Mouse (Mus musculus) liver, embryonic 15.5 days (tissue): ENCODE data around the gene Eef1a1. TPM values are rescaled to one million over a fixed set of nuclear protein-coding genes. Genes with fewer than 3 reads are reported as not detected.
A peak's percentile ranks its signal among the peaks of the same experiment; 100 is the strongest.

Experiments
- ATAC-seq: fragments of 200-750 bp; cut with Nextera tagmentation; 2 replicates; pipeline ENCODE4 v1.8.0; 2017; ENCODE audit warnings: moderate number of reproducible peaks, mild to moderate bottlenecking, moderate library complexity; ENCODE audit not compliant: insufficient read depth
- H3K27ac ChIP-seq: fragments of 300-500 bp; sonication (generic); replicated peaks from 2 replicates; pipeline ENCODE4 v1.5.1; 2015; ENCODE audit warnings: mild to moderate bottlenecking, inconsistent platforms
- H3K27me3 ChIP-seq: fragments of 300-500 bp; sonication (generic); 2 replicates; pipeline ENCODE4 v1.6.1; 2015; ENCODE audit warnings: mild to moderate bottlenecking, inconsistent platforms
- H3K36me3 ChIP-seq: fragments of 300-500 bp; sonication (generic); replicated peaks from 2 replicates; pipeline ENCODE4 v1.6.1; 2015; ENCODE audit warnings: moderate library complexity, mild to moderate bottlenecking, inconsistent platforms
- H3K4me1 ChIP-seq: fragments of 300-500 bp; sonication (generic); replicated peaks from 2 replicates; pipeline ENCODE4 v1.6.1; 2015; ENCODE audit warnings: inconsistent platforms
- H3K4me2 ChIP-seq: fragments of 300-500 bp; sonication (generic); 2 replicates; pipeline ENCODE4 v1.6.1; 2015; ENCODE audit warnings: moderate library complexity, mild to moderate bottlenecking, inconsistent platforms
- H3K4me3 ChIP-seq: fragments of 300-500 bp; sonication (generic); replicated peaks from 2 replicates; pipeline ENCODE4 v1.5.1; 2015; ENCODE audit warnings: mild to moderate bottlenecking, inconsistent platforms
- H3K9ac ChIP-seq: fragments of 300-500 bp; sonication (generic); 2 replicates; pipeline ENCODE4 v1.6.1; 2015; ENCODE audit warnings: moderate library complexity, mild to moderate bottlenecking, inconsistent platforms
- H3K9me3 ChIP-seq: fragments of 300-500 bp; sonication (generic); replicated peaks from 2 replicates; pipeline ENCODE4 v1.6.1; 2016; ENCODE audit warnings: inconsistent platforms
- WGBS: fragments of 180-500 bp; shearing (Covaris S2); methylation state at CpG from one replicate; pipeline ENCODE4 v1.1.7; 2015; ENCODE audit warnings: mixed read lengths; ENCODE audit not compliant: insufficient replicate concordance; 5-methylcytosine and 5-hydroxymethylcytosine counted together
- polyA plus RNA-seq: library from polyadenylated mRNA; unstranded; fragments of >200 nt; fragmentation: Nextera tagmentation; extraction: Ambion mirVana; gene quantifications from 2 replicates; pipeline ENCODE4 v1.2.1, GENCODE M21; 2015

The Eef1a1 gene
- polyA plus RNA-seq, 1 experiment from 2014 or later, result 2,036 TPM

GRCm38 (mm10) chr9:78506722-78507077 is 17.7 kb upstream of the Eef1a1 start:
- no peak for ATAC-seq
- Histone ChIP-seq H3K9ac (no peak overlapping the region), H3K4me1 (peaks cover 32% of the 10 kb centered on the region), H3K9me3 (no peaks in the 10 kb centered on the region), H3K36me3 (no peaks in the 10 kb centered on the region), H3K27me3 (peaks cover 7% of the 10 kb centered on the region), H3K27ac (peak overlapping the region; percentile 82), H3K4me3 (peak overlapping the region; percentile 24), H3K4me2 (peak overlapping the region; percentile 47)
- WGBS, result 56% methylated on average over 7 of the region's 7 CpGs

GRCm38 (mm10) chr9:78506002-78506721 is 17.2 kb upstream of the Eef1a1 start:
- peak; percentile 83 for ATAC-seq
- Histone ChIP-seq H3K9ac (no peak overlapping the region), H3K9me3 (no peaks in the 10 kb centered on the region), H3K4me2 (peak overlapping the region; percentile 47), H3K27me3 (peaks cover 7% of the 10 kb centered on the region), H3K36me3 (no peaks in the 10 kb centered on the region), H3K27ac (peak overlapping the region; percentile 82), H3K4me3 (peak overlapping the region; percentile 24), H3K4me1 (peaks cover 32% of the 10 kb centered on the region)
- 25% methylated on average over 11 of the region's 11 CpGs for WGBS

GRCm38 (mm10) chr9:78505223-78505622 is 16.3 kb upstream of the Eef1a1 start:
- Histone ChIP-seq H3K9ac (no peak overlapping the region), H3K27ac (no peak overlapping the region; the same call in 1 of the 2 replicates), H3K4me3 (no peak overlapping the region), H3K4me1 (peaks cover 32% of the 10 kb centered on the region), H3K36me3 (no peaks in the 10 kb centered on the region), H3K9me3 (no peaks in the 10 kb centered on the region), H3K4me2 (no peak overlapping the region), H3K27me3 (peaks cover 7% of the 10 kb centered on the region)
- 80% methylated on average over 6 of the region's 6 CpGs for WGBS
- ATAC-seq, result no peak

- Histone ChIP-seq H3K9ac (no peak overlapping the region), H3K4me3 (no peak overlapping the region), H3K36me3 (no peaks in the 10 kb centered on the region), H3K9me3 (no peaks in the 10 kb centered on the region), H3K4me2 (no peak overlapping the region), H3K27me3 (peaks cover 7% of the 10 kb centered on the region), H3K4me1 (peaks cover 32% of the 10 kb centered on the region), H3K27ac (no peak overlapping the region)
- ATAC-seq, result no peak
- 49% methylated on average over 3 of the region's 3 CpGs for WGBS
Observed at GRCm38 (mm10) chr9:78504679-78505078, 15.7 kb upstream of the Eef1a1 start.

- Histone ChIP-seq H3K9me3 (no peaks in the 10 kb centered on the region), H3K4me1 (peaks cover 32% of the 10 kb centered on the region), H3K4me2 (no peak overlapping the region), H3K9ac (no peak overlapping the region), H3K4me3 (no peak overlapping the region), H3K27ac (no peak overlapping the region), H3K36me3 (no peaks in the 10 kb centered on the region), H3K27me3 (peaks cover 7% of the 10 kb centered on the region)
- 58% methylated on average over 4 of the region's 4 CpGs for WGBS
- ATAC-seq, result no peak
Observed at GRCm38 (mm10) chr9:78504133-78504532, 15.2 kb upstream of the Eef1a1 start.

- 29% methylated on average over 6 of the region's 6 CpGs for WGBS
- ATAC-seq, result no peak
- no peak overlapping the region for H3K27ac ChIP-seq
- no peaks in the 10 kb centered on the region for H3K9me3 ChIP-seq
- H3K4me3 ChIP-seq, result no peak overlapping the region
- H3K4me1 ChIP-seq, result peaks cover 32% of the 10 kb centered on the region
- H3K27me3 ChIP-seq, result peaks cover 7% of the 10 kb centered on the region
- H3K9ac ChIP-seq, result no peak overlapping the region
- H3K36me3 ChIP-seq, result no peaks in the 10 kb centered on the region
- no peak overlapping the region for H3K4me2 ChIP-seq
Observed at GRCm38 (mm10) chr9:78503223-78504079, 14.5 kb upstream of the Eef1a1 start.

GRCm38 (mm10) chr9:78501284-78501683 is 12.3 kb upstream of the Eef1a1 start:
- no peak overlapping the region for H3K27ac ChIP-seq
- H3K4me2 ChIP-seq, result no peak overlapping the region
- H3K9ac ChIP-seq, result no peak overlapping the region
- no peak for ATAC-seq
- no peak overlapping the region for H3K4me3 ChIP-seq
- H3K9me3 ChIP-seq, result no peaks in the 10 kb centered on the region
- no peaks in the 10 kb centered on the region for H3K36me3 ChIP-seq
- WGBS, result 69% methylated on average over 4 of the region's 4 CpGs
- H3K4me1 ChIP-seq, result peaks cover 23% of the 10 kb centered on the region
- peaks cover 7% of the 10 kb centered on the region for H3K27me3 ChIP-seq

- H3K27me3 ChIP-seq, result peaks cover 7% of the 10 kb centered on the region
- no peaks in the 10 kb centered on the region for H3K9me3 ChIP-seq
- no peak overlapping the region for H3K4me3 ChIP-seq
- no peak overlapping the region for H3K9ac ChIP-seq
- no peak for ATAC-seq
- H3K27ac ChIP-seq, result no peak overlapping the region
- no peaks in the 10 kb centered on the region for H3K36me3 ChIP-seq
- H3K4me2 ChIP-seq, result no peak overlapping the region
- WGBS, result 61% methylated on average over 3 of the region's 3 CpGs
- H3K4me1 ChIP-seq, result peaks cover 16% of the 10 kb centered on the region; the same call in 1 of the 2 replicates
Observed at GRCm38 (mm10) chr9:78500386-78500785, 11.4 kb upstream of the Eef1a1 start.

- ATAC-seq, result no peak
- peaks cover 16% of the 10 kb centered on the region for H3K27me3 ChIP-seq
- H3K4me3 ChIP-seq, result no peak overlapping the region
- 0 out of 2 replicates have a peak, but pooled peaks cover 2% of the 10 kb centered on the region for H3K4me1 ChIP-seq
- H3K36me3 ChIP-seq, result no peaks in the 10 kb centered on the region
- 73% methylated on average over 7 of the region's 7 CpGs for WGBS
- no peak overlapping the region for H3K9ac ChIP-seq
- no peaks in the 10 kb centered on the region for H3K9me3 ChIP-seq
- H3K27ac ChIP-seq, result no peak overlapping the region
- no peak overlapping the region for H3K4me2 ChIP-seq
Observed at GRCm38 (mm10) chr9:78493171-78493570, 4.2 kb upstream of the Eef1a1 start.

GRCm38 (mm10) chr9:78492254-78492653 is 3.3 kb upstream of the Eef1a1 start:
- H3K4me2 ChIP-seq, result no peak overlapping the region
- H3K4me3 ChIP-seq, result no peak overlapping the region
- H3K36me3 ChIP-seq, result no peaks in the 10 kb centered on the region
- H3K27ac ChIP-seq, result no peak overlapping the region
- no peak for ATAC-seq
- 0 out of 2 replicates have a peak, but pooled peaks cover 2% of the 10 kb centered on the region for H3K4me1 ChIP-seq
- H3K9ac ChIP-seq, result no peak overlapping the region
- peaks cover 19% of the 10 kb centered on the region for H3K27me3 ChIP-seq
- no peaks in the 10 kb centered on the region for H3K9me3 ChIP-seq
- 76% methylated on average over 3 of the region's 3 CpGs for WGBS

GRCm38 (mm10) chr9:78491169-78491568 is 2.2 kb upstream of the Eef1a1 start:
- peaks cover 19% of the 10 kb centered on the region for H3K27me3 ChIP-seq
- H3K4me1 ChIP-seq, result 0 out of 2 replicates have a peak, but pooled peaks cover 2% of the 10 kb centered on the region
- H3K4me2 ChIP-seq, result no peak overlapping the region
- 59% methylated on average over 3 of the region's 3 CpGs for WGBS
- no peak overlapping the region for H3K4me3 ChIP-seq
- no peaks in the 10 kb centered on the region for H3K36me3 ChIP-seq
- no peak overlapping the region for H3K27ac ChIP-seq
- H3K9me3 ChIP-seq, result no peaks in the 10 kb centered on the region
- no peak overlapping the region for H3K9ac ChIP-seq
- ATAC-seq, result no peak
